Mouse (Mus musculus): ENCODE results near the gene Nsa2.
"Not testable (repeated sequence)": the region's sequence is repeated elsewhere in the genome, so short reads cannot be mapped to it uniquely, and the experiment has no call there.

GRCm38 (mm10) chr13:97129654-97130053, 8.1 kb downstream of the Nsa2 start:
- not testable (repeated sequence) for TF ChIP-seq EP300 (IDR thresholded peaks at IDR 0.05; ENCODE audit: insufficient read depth, low read depth, low read length); CTCF (IDR thresholded peaks at IDR 0.05)

Data from heart, adult 2 months (tissue).